Mouse (Mus musculus) MEL (cell line): ENCODE data around the gene Nrf1. TPM values are rescaled to one million over a fixed set of nuclear protein-coding genes. Genes with fewer than 3 reads are reported as not detected.

Experiments used
- DNase-seq: peaks from one replicate; pipeline ENCODE4 v3.0.0; 2011; ENCODE audit warnings: low read depth, low spot score
- H3K27ac ChIP-seq: 2 replicates; pipeline ENCODE4 v1.5.1; 2012; ENCODE audit warnings: low read depth, mild to moderate bottlenecking, control low read depth, low read length, moderate library complexity; ENCODE audit not compliant: control insufficient read depth
- H3K27me3 ChIP-seq, 2 experiments: fragments of 150-350 bp in 1 of 2; sonication (generic) in 1 of 2; 2 replicates each; pipeline ENCODE4 v1.6.1; 2012; ENCODE audit warnings: low read length in 2 of 2, mild to moderate bottlenecking in 2 of 2, improper control_type of control experiment in 1 of 2, moderate library complexity in 1 of 2; ENCODE audit not compliant: insufficient read depth in 2 of 2, control insufficient read depth in 1 of 2
- H3K36me3 ChIP-seq, 2 experiments: 2 replicates each; pipeline ENCODE4 v1.6.1; 2012 to 2014; ENCODE audit warnings: low read length in 2 of 2, improper control_type of control experiment in 1 of 2, inconsistent platforms in 1 of 2, mild to moderate bottlenecking in 1 of 2; ENCODE audit not compliant: insufficient read depth in 2 of 2, control insufficient read depth in 1 of 2
- H3K4me1 ChIP-seq, 2 experiments: fragments of 150-350 bp in 1 of 2; sonication (generic) in 1 of 2; 2 replicates each; pipeline ENCODE4 v1.6.1; 2012; ENCODE audit warnings: low read length in 2 of 2, improper control_type of control experiment in 1 of 2, mild to moderate bottlenecking in 1 of 2; ENCODE audit not compliant: insufficient read depth in 2 of 2, control insufficient read depth in 1 of 2
- H3K4me3 ChIP-seq, 2 experiments: fragments of 150-350 bp in 1 of 2; sonication (generic) in 1 of 2; 2 replicates each; pipeline ENCODE4 v1.5.1; 2012; ENCODE audit warnings: low read depth in 2 of 2, low read length in 2 of 2, mild to moderate bottlenecking in 2 of 2, moderate library complexity in 2 of 2, control low read depth in 1 of 2, improper control_type of control experiment in 1 of 2; ENCODE audit not compliant: control insufficient read depth in 1 of 2, insufficient read depth in 1 of 2
- H3K79me2 ChIP-seq: 2 replicates; pipeline ENCODE4 v1.6.1; 2012; ENCODE audit warnings: mild to moderate bottlenecking, low read length, moderate library complexity; ENCODE audit not compliant: control insufficient read depth, poor library complexity, insufficient read depth
- H3K9ac ChIP-seq: 2 replicates; pipeline ENCODE4 v1.6.1; 2012; ENCODE audit warnings: low read depth, mild to moderate bottlenecking, control low read depth, low read length, moderate library complexity; ENCODE audit not compliant: control insufficient read depth, poor library complexity, severe bottlenecking
- H3K9me3 ChIP-seq: fragments of 150-350 bp; sonication (generic); replicated peaks from 2 replicates; pipeline ENCODE4 v1.6.1; 2012; ENCODE audit warnings: mild to moderate bottlenecking, low read length, improper control_type of control experiment, moderate library complexity; ENCODE audit not compliant: insufficient read depth
- CHD1 ChIP-seq: IDR thresholded peaks from 2 replicates; pipeline ENCODE4 v1.6.1; 2012; ENCODE audit warnings: low read depth, mild to moderate bottlenecking, inconsistent platforms, low read length, improper control_type of control experiment
- CHD2 ChIP-seq: IDR thresholded peaks from 2 replicates; pipeline ENCODE4 v1.6.1; 2011; ENCODE audit warnings: low read length, improper control_type of control experiment
- E2F4 ChIP-seq: IDR thresholded peaks from 2 replicates; pipeline ENCODE4 v1.6.1; 2011; ENCODE audit warnings: low read depth, low read length, improper control_type of control experiment, borderline replicate concordance
- EP300 ChIP-seq, 2 experiments: IDR thresholded peaks; 2 replicates each; pipeline ENCODE4 v1.6.1; 2011; ENCODE audit warnings: improper control_type of control experiment in 2 of 2, low read length in 2 of 2, low read depth in 1 of 2, mild to moderate bottlenecking in 1 of 2
- ETS1 ChIP-seq: IDR thresholded peaks from 2 replicates; pipeline ENCODE4 v1.6.1; 2012; ENCODE audit warnings: low read depth, mild to moderate bottlenecking, inconsistent platforms, low read length, improper control_type of control experiment, moderate library complexity
- GATA1 ChIP-seq: IDR thresholded peaks from 2 replicates; pipeline ENCODE4 v1.6.1; 2011; ENCODE audit warnings: low read depth, low read length, improper control_type of control experiment
- HCFC1 ChIP-seq: IDR thresholded peaks from 2 replicates; pipeline ENCODE4 v1.6.1; 2012; ENCODE audit warnings: low read depth, mild to moderate bottlenecking, inconsistent platforms, low read length, improper control_type of control experiment, moderate library complexity
- JUND ChIP-seq: IDR thresholded peaks from 2 replicates; pipeline ENCODE4 v1.6.1; 2011; ENCODE audit warnings: low read depth, mild to moderate bottlenecking, improper control_type of control experiment, low read length
- KAT2A ChIP-seq: conservative IDR thresholded peaks from 2 replicates; pipeline ENCODE4 v1.6.1; 2012; ENCODE audit warnings: low read depth, low read length, improper control_type of control experiment, inconsistent platforms
- MXI1 ChIP-seq: IDR thresholded peaks from 2 replicates; pipeline ENCODE4 v1.6.1; 2011; ENCODE audit warnings: mild to moderate bottlenecking, low read depth, low read length, improper control_type of control experiment
- MYB ChIP-seq: IDR thresholded peaks from 2 replicates; pipeline ENCODE4 v1.6.1; 2011; ENCODE audit warnings: mild to moderate bottlenecking, low read depth, low read length, improper control_type of control experiment
- MYC ChIP-seq: IDR thresholded peaks from 2 replicates; pipeline ENCODE4 v1.6.1; 2011; ENCODE audit warnings: low read depth, mild to moderate bottlenecking, low read length, improper control_type of control experiment, moderate library complexity
- POLR2AphosphoS2 ChIP-seq: IDR thresholded peaks from 2 replicates; pipeline ENCODE4 v1.6.1; 2011; ENCODE audit warnings: low read length, improper control_type of control experiment
- RAD21 ChIP-seq: IDR thresholded peaks from 2 replicates; pipeline ENCODE4 v1.6.1; 2011; ENCODE audit warnings: mild to moderate bottlenecking, low read depth, low read length, improper control_type of control experiment
- SIN3A ChIP-seq: IDR thresholded peaks from 2 replicates; pipeline ENCODE4 v1.6.1; 2012; ENCODE audit warnings: low read length, improper control_type of control experiment, inconsistent platforms
- TAL1 ChIP-seq: IDR thresholded peaks from 2 replicates; pipeline ENCODE4 v1.6.1; 2012; ENCODE audit warnings: mild to moderate bottlenecking, inconsistent platforms, low read length, moderate library complexity, mixed read lengths
- TBP ChIP-seq: IDR thresholded peaks from 2 replicates; pipeline ENCODE4 v1.8.0; 2011; ENCODE audit warnings: low read depth, low read length, improper control_type of control experiment
- TCF12 ChIP-seq: IDR thresholded peaks from 2 replicates; pipeline ENCODE4 v1.6.1; 2014; ENCODE audit warnings: low read depth, mild to moderate bottlenecking, inconsistent platforms, low read length, improper control_type of control experiment, moderate library complexity
- USF2 ChIP-seq, 2 experiments: IDR thresholded peaks; 2 replicates each; pipeline ENCODE4 v1.6.1; 2011 to 2012; ENCODE audit warnings: improper control_type of control experiment in 2 of 2, low read length in 2 of 2, borderline replicate concordance in 1 of 2, inconsistent platforms in 1 of 2, low read depth in 1 of 2, mild to moderate bottlenecking in 1 of 2; ENCODE audit not compliant: insufficient read depth in 1 of 2
- polyA plus RNA-seq, 2 experiments: library from polyadenylated mRNA; stranded (reverse) in 1 of 2; unstranded in 1 of 2; fragments of >175 nt in 1 of 2; fragments of >200 nt in 1 of 2; gene quantifications; 2 replicates each; pipeline versions ENCODE4 v1.2.1 to v1.2.4; 2012; ENCODE audit warnings: low replicate concordance in 2 of 2, low read depth in 1 of 2; ENCODE audit not compliant: insufficient read length in 2 of 2, insufficient read depth in 1 of 2, missing spikeins in 1 of 2
- total RNA-seq: library from RNA; depleted of rRNA; stranded (reverse); fragments of 300-350 nt; gene quantifications from 2 replicates; pipeline ENCODE4 v1.2.3, GENCODE M21; 2012

The Nrf1 gene
- total and polyA plus RNA-seq, 3 experiments, result 56.5 to 93.7 (median 60.4) TPM

DNA sequence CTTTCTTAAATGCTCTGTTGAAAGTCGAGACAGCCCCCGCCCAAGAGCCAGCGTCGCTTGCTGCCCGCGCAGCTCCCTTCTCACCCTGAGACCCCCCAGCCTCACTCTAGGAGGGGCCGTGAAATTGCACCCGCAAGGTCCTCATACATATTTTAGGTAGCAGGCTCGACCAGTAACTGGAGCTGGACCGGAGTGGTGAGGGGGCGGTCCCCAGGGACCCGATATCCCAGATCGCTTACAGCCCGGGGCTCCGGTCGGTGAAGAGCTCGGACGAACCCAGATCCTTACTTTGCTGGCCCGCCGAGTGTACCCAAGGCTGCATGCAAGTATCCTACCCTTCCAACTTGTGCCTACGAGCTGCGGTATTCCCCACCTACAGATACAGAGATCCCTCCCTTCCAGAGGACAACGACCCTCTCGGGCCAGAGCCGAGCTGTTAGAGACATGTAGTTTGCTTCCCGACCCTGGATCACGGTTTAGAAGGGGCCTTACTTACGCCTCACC lies 128.2 kb downstream of the Nrf1 start:
- H3K4me1 ChIP-seq, result peaks cover 0 to 6% of the 10 kb centered on the region in 2 experiments; a peak in 2 of 4 replicates
- H3K27ac ChIP-seq, result no peak overlapping the region
- no peak for DNase-seq
- H3K36me3 ChIP-seq, result no peaks in the 10 kb centered on the region
- no peaks in the 10 kb centered on the region; the same call in 1 of the 2 replicates for H3K79me2 ChIP-seq
- TF ChIP-seq ETS1 (no peak), POLR2AphosphoS2 (no peak), USF2 (IDR thresholded peaks at IDR 0.05; ENCODE audit: borderline replicate concordance in 1 of 2, insufficient read depth in 1 of 2, low read depth in 1 of 2, low read length in 2 of 2) (no peak), SIN3A (no peak), GATA1 (no peak), RAD21 (no peak), CHD2 (no peak), E2F4 (no peak), JUND (no peak), TAL1 (no peak), TCF12 (no peak), MYB (no peak)
- H3K9ac ChIP-seq, result no peak overlapping the region
- H3K27me3 ChIP-seq, result no peaks in the 10 kb centered on the region
- H3K9me3 ChIP-seq, result no peaks in the 10 kb centered on the region
- no peak overlapping the region for H3K4me3 ChIP-seq

DNA sequence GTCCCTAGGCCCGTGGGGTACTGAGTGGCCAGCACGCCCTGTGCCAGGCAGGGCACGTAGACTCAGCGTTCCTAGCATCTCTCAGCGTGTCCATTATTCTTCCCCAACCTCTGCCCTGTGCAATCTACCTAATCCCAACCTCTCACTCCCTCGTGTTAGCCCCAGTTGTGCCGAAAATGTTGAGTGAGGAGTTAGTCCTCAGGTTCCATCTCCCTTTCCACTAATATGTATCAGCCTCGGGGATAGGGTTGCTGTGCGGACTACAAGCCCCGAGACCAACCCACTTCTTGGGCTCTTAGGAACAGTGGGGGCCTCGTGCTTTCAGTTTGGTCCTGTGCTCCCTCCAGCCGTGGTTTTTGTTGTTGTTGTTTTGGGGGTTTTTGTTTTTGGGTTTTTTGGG lies 128.7 kb downstream of the Nrf1 start:
- H3K4me3 ChIP-seq, result no peak overlapping the region

More for the DNA sequence above, 128.7 kb downstream of the Nrf1 start:
- no peak overlapping the region for H3K27ac ChIP-seq
- no peak for DNase-seq
- TF ChIP-seq MYB (no peak), HCFC1 (no peak), TBP (no peak), CHD1 (no peak), MYC (no peak), KAT2A (no peak), GATA1 (no peak), POLR2AphosphoS2 (no peak), EP300 (IDR thresholded peaks at IDR 0.05; ENCODE audit: low read depth in 1 of 2, low read length in 2 of 2) (no peak), CHD2 (no peak), SIN3A (no peak), MXI1 (no peak), TAL1 (no peak)
- peaks cover 1 to 2% of the 10 kb centered on the region in 2 experiments; a peak in 2 of 4 replicates for H3K27me3 ChIP-seq
- H3K9ac ChIP-seq, result no peak overlapping the region
- H3K4me1 ChIP-seq, result peaks cover 0 to 6% of the 10 kb centered on the region in 2 experiments; a peak in 2 of 4 replicates
- H3K79me2 ChIP-seq, result no peaks in the 10 kb centered on the region; the same call in 1 of the 2 replicates
- H3K36me3 ChIP-seq, result no peaks in the 10 kb centered on the region
- no peaks in the 10 kb centered on the region for H3K9me3 ChIP-seq
